Mouse (Mus musculus) heart, postnatal 10 days (tissue): ENCODE results near the gene Ppif. TPM values are rescaled to one million over a fixed set of nuclear protein-coding genes. Genes with fewer than 3 reads are reported as not detected.

ENCODE experiments used
- DNase-seq, 2 experiments: peaks; one replicate each; pipeline ENCODE4 v3.0.0; 2021
- intact Hi-C: fragments of 180-260 bp; cut with DNase I; formaldehyde crosslinking; loops from one replicate; pipeline ENCODE4 v1.15.1; 2025
- total RNA-seq, 2 experiments: library from RNA; stranded (reverse); gene quantifications; 2 replicates each; pipeline ENCODE4 v1.2.3; 2021

Gene Ppif
- total RNA-seq, 2 experiments from 2014 or later = 248 to 271 TPM

DNA sequence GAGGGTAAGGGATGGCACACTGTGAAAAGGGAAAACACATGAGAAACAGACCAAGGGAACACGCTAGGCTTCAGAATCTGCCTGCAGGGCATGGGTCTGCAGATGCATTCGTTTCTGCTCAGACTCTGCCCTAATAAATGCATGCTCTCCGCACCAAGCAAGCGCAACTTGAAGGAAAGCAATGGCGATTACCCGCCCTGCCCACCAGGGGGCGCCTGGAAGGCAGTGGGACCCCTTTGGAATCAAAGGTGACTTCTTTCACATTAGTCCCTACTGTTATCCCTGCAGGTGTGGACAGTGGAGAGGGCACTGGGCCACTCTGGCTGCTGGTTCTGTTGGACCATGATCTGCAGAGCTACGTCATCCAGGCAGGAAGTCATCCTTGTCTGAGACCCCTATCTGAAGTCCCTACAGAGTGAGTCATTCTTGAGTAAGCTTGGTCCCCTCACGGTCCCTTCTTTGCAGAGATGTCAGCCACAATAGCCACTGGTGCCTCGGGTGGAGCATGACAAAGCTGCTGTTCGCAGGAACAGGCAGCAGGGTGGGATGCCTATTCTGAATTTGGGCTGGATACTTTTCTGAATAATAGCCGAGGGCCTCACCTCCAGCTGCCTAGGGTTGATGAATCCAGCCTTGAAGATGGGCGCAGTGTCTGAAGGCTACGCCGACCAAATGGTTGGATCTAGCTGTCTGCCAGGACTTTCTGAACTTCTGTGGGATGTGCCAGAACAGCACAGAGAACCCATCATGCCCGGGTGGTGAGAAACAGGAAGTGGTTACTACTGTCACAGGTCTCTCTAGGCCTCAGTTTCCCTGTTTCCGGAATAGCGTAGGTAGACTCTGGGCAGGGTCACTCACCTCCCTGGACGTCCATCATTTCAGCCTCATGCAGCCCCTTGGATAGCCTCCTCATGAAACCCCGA is 32.5 kb downstream of the Ppif start:
- peak; percentile 72 to 81 for DNase-seq
- intact Hi-C loops = loop anchor here (5.0 kb wide), 1 partner anchor 76 kb away; no protein-coding TSS in a partner anchor

GRCm38 (mm10) chr14:25727149-25727510 is 33.2 kb downstream of the Ppif start:
- DNase-seq = peak in 1 of 2 experiments; percentile 36
- intact Hi-C loops = loop anchor here (5.0 kb wide), 1 partner anchor 75 kb away; no protein-coding TSS in a partner anchor

DNA sequence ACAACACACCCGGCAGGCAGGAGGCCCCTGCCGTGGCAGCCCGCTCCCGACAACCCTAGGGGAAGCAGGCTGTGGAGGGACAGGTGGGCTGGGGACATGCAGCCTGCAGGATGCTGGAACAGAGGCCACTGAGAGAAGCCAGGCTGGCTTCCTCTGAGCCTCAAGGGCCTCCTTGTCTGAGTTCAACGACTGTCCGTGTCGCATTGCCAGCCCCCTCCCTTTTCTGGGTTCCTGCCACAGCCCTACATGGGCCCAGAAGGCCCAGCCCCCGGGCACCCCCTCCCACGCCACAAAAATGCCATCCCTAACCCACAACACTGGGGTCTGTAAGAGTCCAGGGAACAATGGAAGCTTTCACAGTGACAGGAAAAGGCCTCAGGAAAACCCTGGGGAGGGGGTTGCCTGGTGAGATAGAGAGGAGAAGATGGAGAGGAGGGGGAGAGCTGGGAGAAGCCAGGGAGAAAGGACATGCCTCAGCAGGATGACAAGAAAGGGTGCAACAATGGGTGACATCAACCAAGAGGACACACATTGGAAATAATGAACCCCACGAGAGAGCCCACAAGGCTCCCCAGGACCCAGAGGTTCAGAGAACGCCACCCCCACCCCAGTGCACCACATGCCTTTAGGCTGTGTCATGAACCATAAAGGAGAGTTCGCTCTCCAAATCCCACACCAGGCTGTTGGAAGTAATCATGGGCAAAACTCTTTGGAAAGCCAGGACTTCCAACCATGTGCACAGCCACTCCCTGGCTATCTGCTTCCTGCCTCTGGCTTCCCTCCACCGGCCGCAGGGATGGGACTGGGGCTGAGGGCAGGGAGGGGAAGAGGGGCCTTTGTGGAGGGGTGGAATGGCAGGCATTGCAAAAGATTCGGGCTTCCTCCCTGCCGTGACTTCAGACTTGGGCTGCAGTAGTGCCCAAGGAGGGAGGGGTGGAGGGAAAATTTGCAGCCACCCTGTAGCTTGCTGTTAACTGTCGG is 41.1 kb downstream of the Ppif start:
- intact Hi-C loops = no loop called here
- DNase-seq = peak; percentile 81 to 82

- no peak for DNase-seq
- intact Hi-C loops = no loop called here
These were observed 42.2 kb downstream of the Ppif start for GRCm38 (mm10) chr14:25736140-25736539.

- peak; percentile 88 to 93 for DNase-seq
- intact Hi-C loops = no loop called here
These were observed 42.6 kb downstream of the Ppif start for GRCm38 (mm10) chr14:25736589-25736988.

GRCm38 (mm10) chr14:25738591-25739001 is 44.6 kb downstream of the Ppif start:
- intact Hi-C loops = no loop called here
- peak; percentile 83 to 86 for DNase-seq

DNA sequence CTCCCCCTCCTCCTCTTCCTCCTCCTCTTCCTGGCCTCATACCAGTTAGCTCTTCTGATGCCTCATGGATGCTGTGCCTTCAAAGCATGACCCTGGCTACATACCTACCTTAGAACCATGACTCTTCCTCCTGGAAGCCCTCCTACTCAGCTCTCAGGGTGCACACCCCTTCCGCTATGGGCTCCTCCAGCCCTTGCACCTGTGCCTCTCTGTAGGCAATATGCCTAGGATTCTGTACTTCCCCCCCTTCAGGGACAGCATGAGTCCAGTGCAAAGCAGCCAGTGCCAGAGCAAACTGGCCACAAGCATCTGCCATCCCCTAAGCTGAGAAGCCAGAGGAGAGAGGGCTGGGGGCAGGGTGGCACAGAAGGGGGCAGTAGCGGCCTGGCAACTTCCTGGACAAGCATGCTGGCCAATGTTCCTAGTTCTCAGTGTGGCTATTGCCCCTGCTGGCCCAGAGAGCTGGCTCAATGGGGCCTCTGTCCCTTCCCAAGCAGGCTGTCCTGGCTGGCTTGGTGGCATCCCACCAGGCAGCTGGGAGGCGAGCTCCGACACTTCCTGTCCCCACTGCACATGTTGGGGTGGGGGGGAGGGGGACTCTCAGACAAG is 46.1 kb downstream of the Ppif start:
- no peak for DNase-seq
- intact Hi-C loops = no loop called here

DNA sequence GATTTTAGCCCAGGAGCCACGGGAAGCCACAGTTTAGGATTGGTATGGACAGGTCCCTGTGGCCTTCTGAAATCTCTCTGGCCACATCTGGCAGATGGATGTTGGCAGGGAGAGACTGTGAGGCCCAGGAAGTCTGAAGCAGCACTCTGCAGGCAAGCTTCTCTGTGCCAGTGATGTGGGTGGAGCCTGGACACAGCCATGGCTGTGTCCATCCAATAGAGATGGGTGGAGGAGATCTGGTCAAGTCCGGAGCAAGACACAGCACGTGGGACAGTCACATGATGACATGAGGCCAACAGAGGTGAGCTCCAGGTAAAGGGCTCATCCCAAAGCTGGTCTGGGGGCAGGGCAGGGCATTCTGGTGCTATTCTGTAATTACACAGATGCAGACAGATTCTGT is 47.3 kb downstream of the Ppif start:
- DNase-seq = no peak
- intact Hi-C loops = no loop called here

DNA sequence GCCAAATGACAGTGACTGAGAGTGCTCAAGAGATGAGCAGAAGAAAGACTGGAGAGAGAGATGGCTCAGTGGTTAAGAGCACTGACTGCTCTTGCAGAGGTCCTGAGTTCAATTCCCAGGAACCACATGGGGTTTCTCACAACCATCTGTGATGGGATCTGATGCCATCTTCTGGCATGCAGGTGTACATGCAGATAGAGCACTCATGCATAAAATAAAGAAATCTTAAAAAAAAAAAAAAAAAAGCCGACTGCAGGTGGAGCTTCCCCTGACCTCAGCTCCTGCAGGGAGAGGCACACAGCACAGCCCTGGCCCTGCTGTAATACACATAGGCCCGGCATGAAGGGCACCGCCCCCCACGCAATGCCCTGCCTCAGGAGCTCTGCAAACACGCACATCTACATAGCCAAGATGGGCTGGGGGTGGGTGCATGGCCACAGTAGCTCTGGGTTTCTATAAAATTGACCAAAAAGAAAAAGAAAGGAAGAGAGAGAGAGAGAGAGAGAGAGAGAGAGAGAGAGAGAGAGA is 48.0 kb downstream of the Ppif start:
- intact Hi-C loops = no loop called here
- DNase-seq = no peak

DNA sequence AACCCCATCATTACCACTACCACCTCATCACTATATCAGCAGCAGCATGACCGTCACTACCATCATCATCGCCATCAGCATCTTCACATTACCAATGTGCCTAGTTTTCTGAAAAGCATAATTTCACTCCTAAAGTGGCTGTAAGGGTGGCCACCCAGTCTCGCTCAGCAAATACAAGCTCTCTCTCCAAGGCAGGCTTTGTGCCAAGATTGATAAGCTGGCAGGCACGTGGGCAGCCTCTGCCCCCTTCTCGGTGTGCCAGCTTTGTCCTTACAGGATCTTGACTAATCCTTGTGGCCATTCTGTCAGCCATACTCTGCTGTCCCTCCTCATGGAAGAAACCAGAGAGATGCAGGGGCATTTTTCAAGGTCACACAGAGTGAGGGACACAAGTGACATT is 49.0 kb downstream of the Ppif start:
- intact Hi-C loops = no loop called here
- peak; percentile 61 to 64 for DNase-seq

GRCm38 (mm10) chr14:25745365-25746184 is 51.6 kb downstream of the Ppif start:
- DNase-seq = peak; percentile 45 to 51
- intact Hi-C loops = no loop called here

DNA sequence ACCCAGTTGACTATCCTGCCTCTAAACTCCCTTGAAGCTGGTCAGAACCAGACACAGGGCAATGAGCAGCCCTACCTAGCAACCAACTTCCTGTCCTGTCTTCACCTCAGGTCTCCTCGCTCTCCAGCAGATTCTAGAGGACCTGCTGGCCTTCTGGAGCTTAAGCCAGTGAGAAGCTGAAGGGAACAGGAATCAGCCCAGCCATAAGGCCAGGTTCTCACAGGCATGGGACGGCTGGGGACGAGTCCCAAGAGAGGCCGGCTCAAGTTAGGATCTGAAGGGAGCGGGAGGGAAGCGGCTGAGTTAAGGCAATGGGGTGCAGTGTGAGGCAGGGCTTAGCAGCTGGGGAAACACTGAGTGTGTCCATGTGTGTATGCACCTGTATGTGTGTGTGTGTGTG is 52.4 kb downstream of the Ppif start:
- intact Hi-C loops = no loop called here
- DNase-seq = peak in 1 of 2 experiments; percentile 34

- DNase-seq = peak in 1 of 2 experiments; percentile 52
- intact Hi-C loops = no loop called here
These were observed 53.3 kb downstream of the Ppif start for GRCm38 (mm10) chr14:25746971-25747945.

GRCm38 (mm10) chr14:25747996-25748756 is 54.2 kb downstream of the Ppif start:
- intact Hi-C loops = loop anchor here (2.0 kb wide), 1 partner anchor 53 kb away; the partner anchor contains the start of gene Ppif
- peak in 1 of 2 experiments; percentile 25 for DNase-seq

GRCm38 (mm10) chr14:25749143-25749909 is 55.4 kb downstream of the Ppif start:
- peak; percentile 71 to 74 for DNase-seq
- intact Hi-C loops = loop anchor here (2.0 kb wide), 1 partner anchor 55 kb away; the partner anchor contains the start of gene Ppif
